Mouse (Mus musculus) embryonic stem cell, embryonic (primary cell): ENCODE measurements around the gene Nrp2.

ENCODE experiments used
- CTCF ChIA-PET, 4 experiments: fragments of 300-600 bp in 2 of 4; fragments of 350-600 bp in 2 of 4; sonication (Branson Sonifier 250); formaldehyde crosslinking; loops; one replicate each; lab custom pipeline; 2022; ENCODE audit warnings: inconsistent platforms in 2 of 4; lab: Charles Lee
- POLR2A ChIA-PET, 4 experiments: fragments of 300-600 bp in 2 of 4; fragments of 350-600 bp in 2 of 4; sonication (Branson Sonifier 250); formaldehyde crosslinking; loops; one replicate each; lab custom pipeline; 2022; ENCODE audit warnings: antibody characterized with exemption in 4 of 4, inconsistent platforms in 1 of 4; lab: Charles Lee

The Nrp2 gene

DNA sequence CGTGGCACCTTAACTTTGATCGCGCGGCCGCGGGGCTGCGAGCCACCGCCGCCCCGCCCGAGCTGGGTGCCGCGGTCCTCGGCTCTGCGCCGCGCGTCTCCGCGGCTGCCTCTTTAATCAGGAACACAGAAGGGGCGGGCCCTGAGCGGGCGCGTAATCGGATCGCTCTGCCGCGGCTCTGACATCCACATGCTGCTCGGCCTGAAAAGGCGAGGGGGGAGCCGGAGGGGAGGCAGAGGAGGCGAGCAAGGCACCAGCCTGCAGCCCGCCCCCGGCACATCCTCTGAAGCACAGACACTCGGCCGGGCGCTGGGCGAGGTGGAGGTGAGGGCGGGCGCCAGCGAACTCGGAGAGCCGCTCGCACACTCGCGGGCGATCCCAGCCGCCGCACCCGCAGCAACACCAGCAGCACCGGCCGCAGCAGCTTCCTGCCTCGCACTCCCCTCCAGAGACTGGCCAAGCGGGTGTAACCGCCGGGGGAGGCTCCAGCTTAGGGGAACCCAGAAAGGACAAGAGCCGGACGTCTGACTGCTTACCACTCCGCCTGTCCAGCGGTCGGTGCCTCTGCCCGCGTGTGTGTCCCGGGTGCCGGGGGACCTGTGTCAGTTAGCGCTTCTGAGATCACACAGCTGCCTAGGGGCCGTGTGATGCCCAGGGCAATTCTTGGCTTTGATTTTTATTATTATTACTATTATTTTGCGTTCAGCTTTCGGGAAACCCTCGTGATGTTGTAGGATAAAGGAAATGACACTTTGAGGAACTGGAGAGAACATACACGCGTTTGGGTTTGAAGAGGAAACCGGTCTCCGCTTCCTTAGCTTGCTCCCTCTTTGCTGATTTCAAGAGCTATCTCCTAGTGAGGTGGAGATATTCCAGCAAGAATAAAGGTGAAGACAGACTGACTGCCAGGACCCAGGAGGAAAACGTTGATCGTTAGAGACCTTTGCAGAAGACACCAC is at the start of gene Nrp2:
Gene Nrp2 (plus strand): TSS at position 128 of the 959 bp plus-strand sequence.
- ChIA-PET POLR2A (interaction anchor here in 3 of 4 experiments (0.9 to 8.9 kb wide), 11 partner anchors 10 to 522 kb away, joined by 3 to 119 read pairs (median 4); no protein-coding TSS in a partner anchor), CTCF (interaction anchor here (0.5 to 1.3 kb wide), 6 partner anchors 83 to 1743 kb away, joined by 3 to 4 read pairs (median 3); no protein-coding TSS in a partner anchor)

DNA sequence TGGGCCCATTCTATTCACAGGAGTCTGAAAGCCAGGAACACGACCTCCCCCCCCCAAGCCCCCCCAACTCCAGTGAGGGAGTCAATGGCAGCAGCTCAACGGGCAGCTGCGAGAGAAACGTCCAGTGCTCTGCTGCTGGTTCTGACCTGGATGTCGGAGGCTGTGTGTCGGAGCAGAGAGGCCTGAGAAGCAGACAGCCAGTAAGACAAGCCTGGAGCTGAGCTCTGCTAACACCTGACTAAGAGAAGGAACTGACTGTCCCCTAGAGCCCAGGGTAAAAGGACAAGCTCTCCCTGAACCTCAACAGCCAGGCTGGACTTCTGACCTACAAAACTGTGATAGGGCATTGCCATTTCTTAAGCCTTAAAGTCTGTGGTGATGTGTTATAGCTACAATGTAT is 48.6 kb upstream of the Nrp2 start:
- POLR2A ChIA-PET: interaction anchor here in 1 of 4 experiments (0.6 kb wide), 1 partner anchor 1644 kb away, joined by 3 read pairs; no protein-coding TSS in a partner anchor
- CTCF ChIA-PET: interaction anchor here in 1 of 4 experiments (0.6 kb wide), 1 partner anchor 1378 kb away, joined by 4 read pairs; no protein-coding TSS in a partner anchor

DNA sequence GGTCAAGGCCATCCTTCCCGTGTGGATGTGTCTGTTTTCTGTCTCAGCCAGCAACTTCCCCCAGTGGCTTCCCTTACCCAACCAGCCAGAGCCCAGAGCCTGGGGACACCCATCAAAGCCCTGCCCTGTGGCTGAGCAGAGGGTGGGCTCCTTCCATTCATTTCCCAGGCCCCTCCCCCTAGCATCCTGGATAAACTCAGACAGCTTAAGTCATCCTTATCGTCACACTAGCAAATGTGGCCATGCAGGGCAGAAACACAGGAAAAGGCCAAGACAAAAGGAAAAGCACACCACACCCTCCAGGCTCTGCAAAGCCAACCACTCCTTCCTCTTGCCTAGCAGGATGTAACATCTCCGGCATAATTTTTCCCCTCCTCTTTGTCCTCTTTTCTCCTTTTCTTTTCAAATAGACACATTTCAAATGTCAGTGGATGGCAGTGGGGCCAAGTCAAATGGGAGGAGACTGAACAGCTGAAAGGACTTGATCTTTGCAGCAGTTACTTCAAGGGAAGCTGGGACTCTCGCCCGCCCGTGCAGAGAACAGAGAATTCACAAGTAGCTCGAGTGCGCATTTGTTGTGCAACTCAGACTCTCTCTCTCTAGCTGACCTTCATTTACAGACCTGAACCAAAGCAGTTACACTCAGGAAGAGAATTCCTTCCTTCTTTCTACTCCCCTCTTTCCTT is 38.0 kb upstream of the Nrp2 start:
- ChIA-PET CTCF (interaction anchor here in 2 of 4 experiments (0.6 kb wide), 2 partner anchors 14 to 100 kb away, joined by 5 to 11 read pairs; no protein-coding TSS in a partner anchor), POLR2A (interaction anchor here in 1 of 4 experiments (1.2 kb wide), 1 partner anchor 14 kb away, joined by 6 read pairs; no protein-coding TSS in a partner anchor)

DNA sequence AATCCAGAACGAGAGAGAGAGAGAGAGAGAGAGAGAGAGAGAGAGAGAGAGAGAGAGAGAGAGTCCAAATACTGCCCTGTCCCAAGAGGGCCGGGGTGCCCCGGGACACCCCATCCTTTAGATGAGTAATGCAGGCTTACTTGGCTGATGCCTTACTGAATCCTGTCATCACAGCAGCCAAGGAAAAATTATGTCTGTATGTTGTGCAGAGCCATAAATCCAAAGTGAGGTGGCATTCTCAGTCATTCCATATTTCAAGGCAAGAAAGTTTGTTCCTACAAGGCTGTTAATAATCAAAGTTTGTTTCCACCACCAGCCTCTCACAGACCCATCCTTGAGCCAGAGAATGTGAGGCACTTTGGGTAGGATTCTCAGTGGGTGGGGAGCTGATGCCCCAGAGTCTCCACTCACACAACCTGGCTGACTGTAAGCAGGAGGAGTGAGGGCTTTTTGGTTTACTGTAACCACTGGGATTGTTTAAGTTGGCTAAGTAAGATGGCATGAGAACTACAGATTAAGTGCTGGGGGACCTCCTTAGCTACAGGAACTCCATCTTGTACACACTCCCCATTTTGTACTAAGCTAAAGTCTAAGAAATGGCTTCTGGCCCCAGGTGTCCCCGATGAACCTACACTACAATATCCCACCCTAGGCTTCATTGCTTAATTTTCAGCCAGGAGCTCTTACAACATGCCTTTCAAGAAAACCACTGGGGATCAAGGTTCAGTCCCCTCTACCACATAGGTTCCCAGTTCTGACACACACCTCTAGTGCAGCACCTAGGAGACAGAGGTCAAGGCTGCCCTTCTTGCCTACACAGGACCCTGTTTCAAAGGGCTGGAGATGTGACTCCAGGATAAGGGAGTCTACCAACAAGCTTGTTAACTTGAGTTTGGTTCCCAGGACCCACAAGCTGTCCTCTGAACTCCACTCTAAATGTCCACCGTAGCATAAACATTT is 37.0 kb upstream of the Nrp2 start:
- POLR2A ChIA-PET: interaction anchor here in 2 of 4 experiments (1.1 to 1.6 kb wide), 4 partner anchors 12 to 35 kb away, joined by 3 to 6 read pairs (median 4); no protein-coding TSS in a partner anchor
- CTCF ChIA-PET: interaction anchor here in 3 of 4 experiments (0.6 to 1.2 kb wide), 4 partner anchors 12 to 99 kb away, joined by 3 to 11 read pairs (median 4); no protein-coding TSS in a partner anchor

DNA sequence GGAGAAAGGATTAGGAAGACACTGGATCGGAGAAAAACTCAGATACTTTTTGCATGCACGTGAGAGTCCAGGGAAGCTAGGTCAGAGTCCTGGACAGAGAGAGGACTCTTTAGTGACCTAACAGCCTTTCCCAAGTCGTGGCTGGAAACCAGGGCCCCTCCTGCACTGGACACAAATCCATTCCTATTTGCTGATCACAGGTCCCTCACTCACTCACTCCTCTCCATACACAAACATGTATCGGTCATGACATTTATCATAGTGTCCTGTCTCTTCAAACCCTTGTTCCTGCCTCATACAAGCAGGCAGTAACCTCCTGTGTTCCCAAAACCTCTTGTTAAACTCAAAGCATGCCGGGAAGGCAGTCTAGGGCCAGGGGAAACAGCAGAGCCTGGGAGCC is 36.3 kb upstream of the Nrp2 start:
- ChIA-PET CTCF (interaction anchor here in 1 of 4 experiments (1.2 kb wide), 1 partner anchor 34 kb away, joined by 3 read pairs; no protein-coding TSS in a partner anchor), POLR2A (interaction anchor here in 2 of 4 experiments (1.1 to 1.6 kb wide), 3 partner anchors 12 to 34 kb away, joined by 3 to 4 read pairs (median 3); no protein-coding TSS in a partner anchor)

DNA sequence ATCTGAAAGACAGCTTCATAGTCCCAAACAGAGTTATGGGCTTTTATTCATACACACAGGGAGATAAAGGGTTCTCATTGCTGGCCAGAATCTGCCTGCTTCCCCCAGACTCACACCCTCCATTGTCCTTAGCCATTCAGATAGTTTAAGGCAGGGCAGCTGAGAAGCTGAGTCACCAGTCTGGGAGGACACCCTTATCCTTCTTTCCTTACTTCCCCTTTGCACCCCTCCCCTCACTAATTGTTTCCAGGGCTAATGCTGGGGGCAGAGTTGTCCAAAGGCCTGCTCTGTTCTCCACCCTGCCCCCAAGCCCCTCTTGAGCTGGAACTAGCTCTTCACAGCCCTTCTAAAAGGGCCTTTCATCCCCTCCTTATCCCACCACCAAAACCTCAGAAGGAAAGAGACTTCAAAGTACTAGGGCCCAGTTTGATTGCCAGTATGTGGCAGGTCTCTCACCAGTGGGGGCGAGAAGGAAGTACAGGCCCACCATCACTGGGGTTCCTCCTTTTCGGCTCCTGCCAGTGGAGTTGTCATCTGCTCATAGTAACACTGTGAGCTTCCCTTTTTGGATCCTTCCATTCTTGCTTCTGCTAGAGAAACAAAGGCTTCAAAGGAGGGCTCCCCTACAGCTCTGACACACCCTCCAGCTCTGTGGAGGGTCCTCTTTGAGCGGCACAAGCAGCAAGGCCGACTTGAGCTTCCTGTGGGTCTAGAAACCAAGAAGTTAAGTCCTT is 24.3 kb upstream of the Nrp2 start:
- POLR2A ChIA-PET: interaction anchor here (1.1 to 1.7 kb wide), 9 partner anchors 9 to 569 kb away, joined by 3 to 8 read pairs (median 4); partner anchors contain the start of gene Nrp2 (in 1 of the 4)
- CTCF ChIA-PET: interaction anchor here in 3 of 4 experiments (0.5 to 1.2 kb wide), 4 partner anchors 13 to 22 kb away, joined by 3 to 5 read pairs (median 4); no protein-coding TSS in a partner anchor

DNA sequence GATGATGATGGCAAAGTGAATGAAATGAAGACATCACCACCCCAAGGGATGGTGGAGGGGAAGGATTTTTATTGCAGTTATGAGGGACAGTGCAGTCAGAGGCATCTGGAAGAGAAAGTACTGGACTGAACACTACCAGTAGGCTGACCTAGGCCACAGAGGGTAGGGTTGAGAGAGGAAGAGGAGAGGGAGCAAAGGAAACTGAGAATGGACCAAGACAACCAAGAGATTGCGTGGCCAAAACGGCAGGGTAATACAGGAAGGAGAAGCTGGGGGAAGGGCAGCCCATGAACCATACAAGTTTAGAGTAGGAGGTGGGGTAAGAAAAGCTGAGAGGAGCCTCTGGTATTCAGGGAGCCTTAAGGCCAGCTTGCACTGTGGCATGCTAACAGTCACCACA is 23.6 kb upstream of the Nrp2 start:
- ChIA-PET POLR2A (interaction anchor here in 2 of 4 experiments (1.1 to 1.7 kb wide), 5 partner anchors 9 to 57 kb away, joined by 3 to 6 read pairs (median 4); partner anchors contain the start of gene Nrp2 (in 1 of the 2)), CTCF (no interaction called here)

DNA sequence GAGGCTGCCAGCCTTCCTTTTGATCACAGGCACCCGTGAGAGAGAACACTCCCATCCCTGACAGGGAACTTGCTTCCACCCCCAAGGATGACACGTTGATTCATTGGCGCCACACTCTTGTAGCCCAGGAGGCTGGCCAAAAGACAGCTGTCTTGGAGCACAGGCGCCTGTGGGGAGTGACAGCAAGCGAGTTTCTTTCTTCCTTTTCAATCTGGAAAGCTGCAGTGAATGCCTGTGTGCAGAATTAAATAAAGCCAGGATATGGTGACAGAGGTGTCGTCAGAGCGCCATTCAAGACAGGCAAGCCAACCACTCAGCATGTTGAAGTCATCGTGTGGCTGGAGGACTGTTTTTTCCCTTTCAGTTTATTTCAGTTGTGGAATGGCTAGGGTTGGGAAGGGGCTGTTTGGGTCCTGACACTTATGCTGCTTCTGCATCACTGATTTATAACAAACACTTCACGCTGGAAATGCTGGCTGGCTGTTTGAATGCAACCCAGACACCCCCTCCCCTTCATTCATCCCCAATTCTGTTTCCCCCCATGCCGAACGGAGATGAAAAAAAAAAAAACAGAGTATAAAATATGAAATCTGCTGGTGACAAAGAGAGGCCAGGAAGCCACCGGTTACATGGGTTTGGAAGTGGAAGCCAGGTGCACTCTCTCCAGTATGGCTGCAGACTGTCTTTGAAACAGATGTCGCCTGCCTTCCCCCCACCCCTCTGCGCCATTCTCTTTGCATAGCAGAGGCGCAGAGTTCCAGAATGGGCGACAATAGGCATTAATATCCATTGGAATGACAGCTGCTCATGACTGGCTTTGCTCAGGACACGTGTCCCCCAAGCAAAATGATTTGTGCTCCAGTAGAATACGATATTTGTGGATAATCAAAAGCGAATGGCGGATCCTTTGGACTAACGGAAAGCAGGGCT is 20.4 kb upstream of the Nrp2 start:
- CTCF ChIA-PET: no interaction called here

DNA sequence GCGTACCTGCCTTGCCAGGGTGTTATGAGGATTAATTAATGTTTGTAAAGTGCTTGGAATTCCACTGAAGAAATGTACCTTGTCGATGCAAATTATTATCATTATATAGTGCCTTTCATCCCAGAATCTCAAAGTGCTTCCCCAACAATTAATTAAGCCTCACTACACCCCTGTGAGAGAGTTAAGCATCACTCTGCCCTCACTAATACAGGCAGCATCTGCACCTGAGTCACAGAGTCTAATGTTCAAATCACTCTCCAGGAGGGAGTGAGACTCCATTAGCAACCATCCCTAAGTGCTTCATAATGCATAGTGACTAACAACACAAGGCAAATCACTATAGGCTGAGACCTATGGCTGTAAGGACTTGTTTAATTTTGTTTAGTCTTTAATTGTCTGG is 19.6 kb upstream of the Nrp2 start:
- CTCF ChIA-PET: no interaction called here
- POLR2A ChIA-PET: no interaction called here

More for the DNA sequence above, 20.4 kb upstream of the Nrp2 start:
- POLR2A ChIA-PET: interaction anchor here in 1 of 4 experiments (1.6 kb wide), 1 partner anchor 17 kb away, joined by 3 read pairs; no protein-coding TSS in a partner anchor

DNA sequence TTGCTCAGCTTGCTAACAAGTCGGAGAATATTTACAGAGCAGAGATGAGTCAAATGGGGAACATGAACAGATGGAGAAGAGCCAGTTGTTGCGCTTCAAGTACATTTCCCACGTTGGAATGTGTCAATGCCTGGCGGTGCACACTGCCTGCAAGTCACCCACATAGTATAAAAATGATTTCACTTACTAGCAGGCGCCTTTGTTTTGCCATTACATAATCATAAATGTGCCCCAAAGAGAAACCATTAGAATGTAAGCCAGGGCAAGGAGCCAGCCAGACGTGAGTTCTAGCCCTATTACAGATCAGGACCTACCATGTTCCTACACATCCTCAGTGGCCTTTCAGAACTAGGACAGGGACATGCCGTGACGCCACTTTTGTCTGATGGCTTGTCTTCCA is 15.6 kb upstream of the Nrp2 start:
- ChIA-PET POLR2A (interaction anchor here in 1 of 4 experiments (0.7 kb wide), 1 partner anchor 49 kb away, joined by 4 read pairs; no protein-coding TSS in a partner anchor), CTCF (interaction anchor here in 2 of 4 experiments (0.7 kb wide), 2 partner anchors 14 to 376 kb away, joined by 3 to 7 read pairs; no protein-coding TSS in a partner anchor)

DNA sequence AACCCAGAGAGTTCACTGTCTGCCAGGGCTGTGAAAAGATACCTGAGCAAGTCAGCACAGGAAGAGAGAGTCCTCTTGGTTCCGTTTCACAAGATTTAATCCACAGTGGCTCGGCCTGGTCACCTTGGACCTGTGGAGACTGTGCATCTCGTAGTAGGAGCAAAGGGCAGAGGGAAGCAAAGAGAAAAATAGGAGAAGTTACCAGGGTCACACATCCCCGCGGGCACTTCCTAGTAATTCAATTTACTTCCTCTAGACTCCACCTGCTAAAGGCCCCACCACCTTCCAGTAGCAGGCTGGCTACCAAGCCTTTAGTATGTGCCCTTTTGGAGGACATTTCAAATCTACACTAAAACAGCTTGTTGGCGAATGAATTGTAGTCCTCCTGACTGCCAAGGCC is 11.9 kb upstream of the Nrp2 start:
- POLR2A ChIA-PET: no interaction called here
- CTCF ChIA-PET: no interaction called here

DNA sequence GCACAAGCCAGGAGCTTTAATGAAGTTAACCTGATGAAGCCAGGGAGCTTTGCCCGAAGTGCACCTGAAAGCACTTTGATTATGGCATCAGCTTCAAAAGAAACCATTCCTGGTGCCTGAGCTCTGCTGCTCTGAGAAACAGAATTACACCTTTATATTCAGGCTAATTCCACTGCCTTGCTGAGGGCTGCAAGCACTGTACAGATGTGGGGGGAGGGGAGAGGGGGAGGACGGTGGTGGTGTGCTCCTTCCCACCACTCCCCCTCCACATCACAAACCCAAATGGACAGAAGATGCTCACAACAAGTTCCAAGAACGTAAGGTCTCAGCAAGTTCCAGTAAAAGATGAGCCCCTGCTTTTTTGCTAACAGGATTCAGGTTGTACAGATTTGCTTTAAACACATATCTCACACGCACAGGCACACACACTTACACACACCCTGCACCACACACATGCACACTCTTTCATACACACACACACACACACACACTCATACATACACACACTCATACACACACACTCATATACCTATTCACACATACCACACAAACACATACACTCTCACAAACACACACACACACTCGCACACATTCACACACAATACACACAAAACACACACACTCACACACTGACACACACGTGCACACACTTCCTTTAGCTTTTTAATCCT is 6.6 kb upstream of the Nrp2 start:
- POLR2A ChIA-PET: interaction anchor here in 1 of 4 experiments (0.6 to 1.3 kb wide), 2 partner anchors 12 to 252 kb away, joined by 3 to 4 read pairs; no protein-coding TSS in a partner anchor
- CTCF ChIA-PET: interaction anchor here (0.6 to 1.6 kb wide), 9 partner anchors 10 to 318 kb away, joined by 3 to 7 read pairs (median 3); no protein-coding TSS in a partner anchor

DNA sequence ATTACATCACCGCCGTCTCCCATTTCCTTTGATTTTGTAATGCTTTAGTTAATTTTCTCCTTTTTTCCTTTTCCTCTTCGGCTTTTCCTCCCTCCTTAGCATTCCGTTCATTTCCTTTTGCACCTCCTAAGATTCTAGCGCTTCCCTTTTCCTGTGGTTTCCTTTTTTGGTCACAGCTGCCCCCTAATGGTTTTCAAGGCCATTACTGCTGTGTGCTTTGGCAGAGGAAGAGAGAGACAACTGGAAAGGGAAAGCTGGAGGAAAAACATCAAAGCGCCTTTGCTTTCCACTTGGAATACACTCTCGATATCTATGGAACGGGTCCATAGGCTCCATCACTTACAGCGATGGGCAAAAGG is 6.1 kb upstream of the Nrp2 start:
- ChIA-PET POLR2A (interaction anchor here in 2 of 4 experiments (0.6 to 1.3 kb wide), 3 partner anchors 11 to 252 kb away, joined by 3 to 4 read pairs (median 3); no protein-coding TSS in a partner anchor), CTCF (interaction anchor here in 3 of 4 experiments (0.6 to 1.6 kb wide), 11 partner anchors 10 to 319 kb away, joined by 3 to 7 read pairs (median 3); no protein-coding TSS in a partner anchor)

DNA sequence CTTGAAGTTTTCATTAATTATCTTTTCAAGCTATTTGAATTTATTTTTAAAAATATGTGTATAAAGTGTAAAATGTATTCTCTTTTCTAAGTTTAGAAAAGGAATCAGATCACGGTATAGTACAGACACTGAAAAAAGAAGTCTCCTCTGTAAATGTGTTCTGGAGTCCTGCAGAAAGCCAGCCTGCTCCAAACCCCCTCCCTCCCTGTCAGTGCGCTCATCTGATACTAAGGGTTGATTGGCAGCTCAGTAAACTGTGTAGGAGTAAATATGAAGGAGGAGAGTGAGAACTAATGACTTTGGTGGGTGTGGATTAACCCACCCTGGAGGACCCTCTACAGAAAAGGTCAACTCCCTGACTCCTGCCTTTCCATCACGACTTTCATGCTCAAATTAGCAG is 5.7 kb upstream of the Nrp2 start:
- ChIA-PET POLR2A (interaction anchor here in 2 of 4 experiments (0.6 to 1.3 kb wide), 3 partner anchors 11 to 251 kb away, joined by 3 to 4 read pairs (median 3); no protein-coding TSS in a partner anchor), CTCF (interaction anchor here in 3 of 4 experiments (0.6 to 1.6 kb wide), 10 partner anchors 9 to 319 kb away, joined by 3 to 7 read pairs (median 3); no protein-coding TSS in a partner anchor)
